Mouse (Mus musculus) brain, embryonic 14.5 days (tissue): Measurements from ENCODE around the gene Smyd4. TPM values are rescaled to one million over a fixed set of nuclear protein-coding genes. Genes with fewer than 3 reads are reported as not detected.
A peak's percentile ranks its signal among the peaks of the same experiment; 100 is the strongest.

ENCODE experiments used
- DNase-seq: peaks from one replicate; pipeline ENCODE4 v3.0.0-alpha.2; 2011; ENCODE audit warnings: low read depth
- CTCF ChIP-seq: fragments of 200-500 bp; IDR thresholded peaks from 2 replicates; pipeline ENCODE4 v1.5.1; 2012; ENCODE audit warnings: inconsistent platforms, mild to moderate bottlenecking, moderate library complexity, borderline replicate concordance; ENCODE audit not compliant: insufficient read depth, insufficient read length; ENCODE audit errors: extremely low read depth
- POLR2A ChIP-seq: fragments of 200-500 bp; IDR thresholded peaks from 2 replicates; pipeline ENCODE4 v1.6.1; 2012; ENCODE audit warnings: mild to moderate bottlenecking, inconsistent platforms, borderline replicate concordance; ENCODE audit not compliant: poor library complexity, insufficient read depth, insufficient read length, severe bottlenecking; ENCODE audit errors: extremely low read depth
- polyA plus RNA-seq: library from polyadenylated mRNA; depleted of rRNA; stranded (reverse); fragments of >200 nt; gene quantifications from 2 replicates; pipeline ENCODE4 v1.2.3, GENCODE M21; 2012

Gene Smyd4
- polyA plus RNA-seq, 1 experiment, result 9.9 TPM

DNA sequence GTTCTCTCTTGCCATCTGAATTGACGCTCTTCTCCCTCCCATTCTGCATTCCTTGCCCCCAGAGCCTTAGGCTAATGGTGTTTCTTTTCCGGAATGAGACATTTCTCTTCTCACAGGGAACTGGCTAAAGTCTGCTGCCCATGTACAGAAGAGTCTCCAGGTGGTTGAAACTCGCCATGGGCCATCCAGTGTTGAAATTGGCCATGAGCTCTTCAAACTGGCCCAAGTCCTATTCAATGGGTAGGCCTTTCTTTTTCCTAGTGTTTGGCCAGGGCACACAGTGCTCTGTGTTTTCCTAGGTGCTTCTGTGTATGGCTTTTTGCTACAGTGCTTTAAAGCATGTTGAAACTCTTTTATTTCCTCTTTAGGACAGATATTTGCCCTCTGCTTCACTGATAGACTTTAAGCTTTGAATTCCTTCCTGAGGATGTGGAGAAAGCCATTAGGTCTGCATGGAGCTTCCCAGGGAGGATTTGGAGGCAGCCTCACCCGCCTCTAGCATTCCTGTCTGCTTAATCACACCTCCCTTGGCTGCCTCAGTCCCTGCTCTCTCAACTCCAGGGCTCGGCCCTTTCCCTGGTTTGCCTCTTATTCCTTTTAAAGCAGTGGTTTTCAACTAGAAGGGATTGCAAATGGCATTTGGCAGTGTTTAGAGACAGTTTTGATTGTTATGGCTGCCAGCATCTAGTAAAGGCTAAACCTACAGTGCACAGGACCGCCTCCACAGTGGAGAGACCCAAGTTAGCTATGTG, 55.2 kb downstream of the Smyd4 start:
- no peak for DNase-seq
- no peak for TF ChIP-seq CTCF
- TF ChIP-seq POLR2A, result no peak

DNA sequence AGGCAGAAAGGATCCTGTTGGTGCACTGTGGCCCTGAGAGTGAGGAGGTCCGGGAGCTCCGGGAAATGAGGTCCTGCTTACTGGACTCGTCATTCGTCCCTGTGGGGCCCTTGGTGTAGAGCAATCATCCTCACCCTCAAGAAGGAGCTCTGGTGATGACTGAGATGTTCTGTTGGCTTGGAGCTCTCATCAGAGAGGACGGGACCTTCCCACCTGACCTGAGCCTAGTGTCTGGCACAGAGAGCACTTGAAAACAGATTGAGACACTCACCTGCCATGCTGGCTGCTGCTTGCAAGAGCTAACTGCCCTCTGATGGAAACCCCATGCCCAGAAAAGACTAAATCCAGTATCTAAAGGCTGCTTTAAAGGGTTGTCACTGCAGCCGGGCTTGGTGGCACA, 56.6 kb downstream of the Smyd4 start:
- TF ChIP-seq CTCF (no peak), POLR2A (no peak)

DNA sequence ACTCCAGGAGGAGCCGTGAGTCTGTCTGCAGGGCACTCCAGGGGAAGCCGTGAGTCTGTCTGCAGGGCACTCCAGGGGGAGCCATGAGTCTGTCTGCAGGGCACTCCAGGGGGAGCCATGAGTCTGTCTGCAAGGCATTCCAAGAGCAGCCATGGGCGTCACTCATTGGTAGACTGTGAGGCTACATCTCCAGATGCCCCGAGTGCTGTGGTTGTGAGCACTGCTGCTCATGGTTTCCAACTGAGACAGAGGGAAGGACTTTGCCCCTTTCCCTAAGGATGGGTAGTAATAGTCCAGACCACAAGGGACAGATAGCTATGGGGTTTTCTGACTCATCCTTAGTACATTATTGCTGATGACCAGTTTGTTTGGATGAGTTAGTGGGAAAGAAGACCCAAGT, 57.9 kb downstream of the Smyd4 start:
- TF ChIP-seq CTCF (no peak), POLR2A (no peak)

More for the DNA sequence above, 56.6 kb downstream of the Smyd4 start:
- DNase-seq, result no peak

DNA sequence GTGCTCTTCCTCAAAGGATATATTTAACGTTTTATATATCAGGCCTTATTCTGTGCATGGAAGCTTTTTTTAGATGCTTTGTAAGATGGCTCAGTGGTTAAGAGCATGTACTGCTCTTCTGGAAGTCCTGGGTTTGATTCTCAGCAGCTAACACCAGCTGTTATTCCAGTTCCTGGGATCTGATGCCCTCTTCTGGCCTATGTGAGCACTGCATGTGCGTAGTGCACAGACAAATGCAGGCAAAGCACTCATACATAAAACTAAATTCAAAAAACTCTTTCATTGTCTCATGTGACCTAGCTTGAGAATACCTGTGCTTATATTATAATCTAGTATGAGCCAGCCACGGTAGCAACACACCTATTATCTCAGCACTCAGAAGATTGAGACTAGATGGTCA, 58.6 kb downstream of the Smyd4 start:
- DNase-seq, result no peak
- peak; percentile 55; the same call in 1 of the 2 replicates for TF ChIP-seq CTCF
- TF ChIP-seq POLR2A, result no peak

More for the DNA sequence above, 57.9 kb downstream of the Smyd4 start:
- no peak for DNase-seq

DNA sequence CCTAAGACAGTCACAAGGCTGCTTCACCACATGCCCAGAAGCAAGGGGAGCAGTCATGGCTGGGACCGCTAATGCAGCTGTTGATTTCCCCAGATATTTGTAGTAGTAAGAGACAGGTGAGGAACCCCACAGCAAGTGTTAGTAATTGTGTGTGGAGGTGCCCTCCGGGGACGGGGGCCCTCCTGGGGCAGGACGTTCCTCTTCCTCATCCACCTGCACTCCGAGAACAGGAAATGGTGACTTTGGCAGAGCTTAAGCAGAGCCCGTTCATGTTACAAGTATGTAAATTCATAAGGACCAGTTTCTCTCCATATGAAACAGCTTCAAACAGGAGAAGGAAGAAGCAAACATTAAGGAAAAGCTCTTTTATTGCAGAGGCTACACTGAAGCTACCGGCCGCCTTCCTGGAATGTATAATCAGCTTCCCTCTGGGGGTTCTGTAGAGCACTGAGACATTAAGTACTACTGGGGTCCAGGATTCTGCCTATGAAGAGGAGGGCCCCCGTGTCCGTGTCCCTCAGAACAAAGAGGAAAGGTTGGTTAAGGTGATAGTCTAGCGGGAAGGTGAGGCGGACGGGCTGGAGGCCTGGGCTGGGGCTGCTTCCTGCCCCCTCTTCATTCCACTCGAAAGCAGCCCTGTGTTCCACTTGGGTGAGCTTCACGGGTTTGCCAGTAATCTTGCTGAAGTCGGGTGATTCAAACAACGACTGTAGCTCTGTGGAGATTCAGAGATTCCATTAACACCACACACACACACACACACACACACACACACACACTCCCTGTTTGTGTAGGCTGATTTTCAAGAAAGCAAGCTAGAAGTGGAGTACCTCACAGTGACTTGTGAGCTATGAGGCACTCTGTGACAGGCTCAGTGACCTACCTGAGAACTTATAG, 61.7 kb downstream of the Smyd4 start:
- no peak for DNase-seq
- no peak for TF ChIP-seq CTCF
- TF ChIP-seq POLR2A, result no peak

DNA sequence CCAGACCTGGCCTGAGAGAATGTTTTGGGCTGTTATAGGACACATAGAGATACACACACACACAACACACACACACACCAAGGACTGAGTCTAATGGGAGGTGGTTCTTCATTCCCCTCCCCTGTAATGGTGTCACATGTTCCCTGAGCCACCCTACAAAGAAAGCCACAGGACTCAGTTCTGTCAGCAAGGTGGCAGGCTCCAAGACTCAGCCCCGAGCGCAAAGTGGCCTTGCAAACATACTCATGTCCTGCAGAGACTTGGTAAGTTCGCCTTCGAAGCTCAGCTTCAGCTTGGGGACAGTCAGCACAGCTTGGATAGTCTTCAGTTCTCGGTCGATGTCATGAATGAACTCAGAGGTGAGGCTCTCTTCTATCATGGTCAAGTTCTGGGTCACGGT, 62.4 kb downstream of the Smyd4 start:
- TF ChIP-seq CTCF, result no peak
- no peak for TF ChIP-seq POLR2A
- DNase-seq, result no peak

- peak; percentile 22 for DNase-seq
- TF ChIP-seq CTCF (no peak), POLR2A (no peak)
These were observed 66.9 kb downstream of the Smyd4 start for GRCm38 (mm10) chr11:75415096-75415495.

DNA sequence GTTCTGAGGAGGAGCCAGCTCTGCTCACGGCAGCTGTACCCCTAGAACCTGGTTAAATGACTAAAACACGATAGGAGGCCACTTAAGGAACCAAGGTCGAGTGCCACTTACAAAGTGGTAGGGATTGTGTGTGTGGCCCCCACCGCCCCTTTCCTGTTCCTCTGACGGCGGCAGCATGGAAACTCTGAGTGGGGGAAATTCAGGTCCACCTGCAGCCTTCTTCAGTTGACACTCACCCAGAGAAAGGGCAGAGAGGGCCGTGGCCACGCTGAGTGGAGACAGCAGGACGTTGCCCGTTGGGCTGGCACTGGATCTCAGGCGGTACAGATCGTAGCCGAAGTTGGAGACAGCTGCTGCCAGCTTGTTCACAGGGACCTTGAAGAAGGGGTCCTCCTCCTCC, 67.8 kb downstream of the Smyd4 start:
- no peak for TF ChIP-seq POLR2A
- TF ChIP-seq CTCF, result no peak
- no peak for DNase-seq

GRCm38 (mm10) chr11:75420037-75420436, 71.8 kb downstream of the Smyd4 start:
- no peak for DNase-seq
- no peak for TF ChIP-seq CTCF
- no peak for TF ChIP-seq POLR2A

GRCm38 (mm10) chr11:75420810-75421374, 72.7 kb downstream of the Smyd4 start:
- DNase-seq, result no peak

DNA sequence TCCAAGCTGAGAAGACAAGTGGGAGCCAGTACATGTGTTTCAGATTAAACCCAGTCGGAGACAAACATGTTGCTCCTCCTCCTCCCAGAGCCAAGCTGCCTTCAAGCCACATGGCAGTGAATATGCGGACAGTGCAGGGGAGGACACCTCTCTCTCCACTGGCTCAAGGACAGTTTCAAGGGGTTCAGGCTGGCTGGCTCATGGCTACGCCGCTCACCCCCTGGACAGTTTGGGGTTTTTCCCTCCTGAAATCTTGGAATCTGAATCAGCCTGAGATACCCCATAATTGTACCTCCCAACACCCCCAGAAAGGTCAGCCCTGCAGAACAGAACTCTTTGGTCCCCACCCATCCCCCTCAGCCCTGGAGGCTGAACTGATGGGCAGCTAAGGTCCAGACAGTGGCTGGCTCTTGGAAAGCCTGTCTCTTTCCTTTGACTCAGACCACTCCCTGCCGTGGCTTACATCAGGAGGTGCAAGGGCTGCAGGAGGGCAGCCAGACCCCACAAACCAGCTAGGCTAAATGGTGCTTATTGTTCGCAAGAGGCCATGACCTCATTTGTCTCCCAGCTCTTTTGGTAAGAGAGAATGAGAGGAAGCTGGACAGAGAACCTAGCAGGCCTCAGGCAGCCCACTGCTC, 73.3 kb downstream of the Smyd4 start:
- no peak for DNase-seq
- TF ChIP-seq CTCF (no peak), POLR2A (no peak)

More at GRCm38 (mm10) chr11:75420810-75421374, 72.7 kb downstream of the Smyd4 start:
- TF ChIP-seq CTCF (no peak), POLR2A (no peak)

DNA sequence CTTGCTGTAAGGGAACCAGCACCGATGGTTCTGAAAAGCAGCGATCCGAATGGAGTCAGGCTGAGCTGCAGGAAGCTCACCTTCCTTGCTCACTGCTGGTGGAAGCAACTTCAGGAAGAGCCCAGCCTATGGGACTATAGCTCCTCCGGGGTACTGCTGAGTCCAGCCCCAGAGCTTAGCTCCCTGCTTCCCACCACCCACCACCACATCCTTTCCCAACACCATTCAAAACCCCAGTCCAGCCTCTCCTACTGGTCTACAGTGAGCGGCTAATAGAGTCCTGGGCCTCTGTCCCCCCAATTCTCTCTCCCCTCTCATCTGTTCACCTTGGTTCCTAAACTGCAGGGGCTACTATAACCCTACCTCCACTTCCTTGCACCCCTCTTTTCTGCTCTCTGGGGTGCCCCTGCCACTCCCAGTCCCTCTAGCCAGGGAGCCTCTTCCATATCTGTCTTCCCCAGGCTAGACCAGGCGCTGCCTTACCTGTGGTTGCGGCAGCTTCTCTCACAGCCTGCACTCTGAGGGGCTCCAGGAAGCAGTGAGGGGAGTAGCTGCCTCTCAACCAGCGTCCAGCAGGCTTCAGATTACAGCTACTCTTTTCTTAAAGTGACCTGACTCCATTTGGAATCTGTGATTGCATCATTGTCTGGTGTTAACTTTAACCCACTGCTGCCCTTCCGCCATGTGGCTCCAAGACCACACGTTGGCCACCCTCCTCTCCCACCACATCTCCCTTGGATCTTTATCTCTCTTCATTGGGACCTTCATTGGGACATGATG, 74.0 kb downstream of the Smyd4 start, which contains the start of gene Serpinf1:
Serpinf1 (minus strand) TSS at position 689 of the 780 bp plus-strand sequence.
- DNase-seq, result no peak
- TF ChIP-seq CTCF, result no peak
- no peak for TF ChIP-seq POLR2A
